Mouse (Mus musculus): ENCODE measurements around the gene Armc8.

Gene Armc8

DNA sequence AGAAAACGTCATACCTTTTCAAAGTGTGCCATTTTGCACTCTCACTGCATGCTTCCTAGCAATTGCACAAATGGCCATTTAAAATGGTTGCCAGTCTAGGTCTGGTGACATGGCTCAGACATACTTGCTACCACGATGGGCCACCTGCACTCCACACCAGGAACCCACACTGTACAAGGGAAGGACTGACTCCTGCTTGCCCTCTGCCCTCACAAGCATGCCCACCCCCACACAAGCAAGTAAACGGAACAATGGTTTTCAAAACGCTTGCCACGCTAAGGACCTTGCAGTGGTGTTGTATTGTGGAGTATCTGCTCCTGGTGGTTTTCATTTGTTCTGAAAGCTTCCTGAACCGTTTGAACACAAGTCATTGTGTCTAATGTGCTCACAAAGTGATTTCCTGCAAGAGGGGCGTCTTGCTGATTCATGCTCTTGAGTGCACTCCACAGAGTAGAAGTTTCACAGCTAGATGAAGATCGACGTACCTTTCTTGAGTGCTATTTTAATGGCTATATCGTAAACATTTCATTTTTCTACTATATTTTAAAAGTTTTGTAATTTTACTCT, 76.0 kb downstream of the Armc8 start:
- no peak for DNase-seq

DNA sequence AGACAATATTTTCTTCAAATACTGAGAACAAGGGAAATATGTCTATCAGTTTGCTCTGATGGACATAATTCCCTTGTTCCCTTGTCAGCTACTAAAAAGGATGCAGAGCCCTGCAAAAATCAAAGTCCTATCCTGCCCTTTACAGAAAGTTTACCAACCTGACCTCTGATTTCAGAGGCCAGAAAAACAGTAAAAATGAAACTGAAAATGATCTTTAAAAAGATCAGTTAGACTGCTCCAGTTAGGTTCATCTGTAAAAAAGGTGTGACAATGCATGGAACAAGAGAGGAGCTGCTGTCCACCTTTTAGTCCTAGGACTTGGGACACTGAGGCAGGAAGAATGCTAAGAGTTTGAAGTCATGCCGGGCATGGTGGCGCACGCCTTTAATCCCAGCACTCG, 77.6 kb downstream of the Armc8 start:
- DNase-seq = no peak

DNA sequence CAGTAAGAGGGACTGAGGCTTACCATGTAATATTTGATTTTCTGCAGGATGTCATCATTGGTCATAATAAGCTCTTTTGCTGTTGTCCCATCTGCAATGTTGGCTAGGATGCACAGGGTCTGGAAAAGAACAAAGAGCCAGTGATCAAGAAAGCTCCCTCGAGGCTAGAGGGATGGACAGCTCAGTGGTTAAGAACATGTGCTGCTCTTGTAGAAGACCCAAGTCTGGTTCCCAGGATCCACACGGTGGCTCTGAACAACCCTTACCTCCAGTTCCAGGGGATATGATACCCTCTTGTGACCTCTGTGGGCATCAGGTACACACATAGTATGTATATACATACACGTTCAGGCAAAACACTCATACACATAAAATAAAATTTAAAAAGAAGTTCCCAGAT, 80.9 kb downstream of the Armc8 start:
- no peak for DNase-seq

DNA sequence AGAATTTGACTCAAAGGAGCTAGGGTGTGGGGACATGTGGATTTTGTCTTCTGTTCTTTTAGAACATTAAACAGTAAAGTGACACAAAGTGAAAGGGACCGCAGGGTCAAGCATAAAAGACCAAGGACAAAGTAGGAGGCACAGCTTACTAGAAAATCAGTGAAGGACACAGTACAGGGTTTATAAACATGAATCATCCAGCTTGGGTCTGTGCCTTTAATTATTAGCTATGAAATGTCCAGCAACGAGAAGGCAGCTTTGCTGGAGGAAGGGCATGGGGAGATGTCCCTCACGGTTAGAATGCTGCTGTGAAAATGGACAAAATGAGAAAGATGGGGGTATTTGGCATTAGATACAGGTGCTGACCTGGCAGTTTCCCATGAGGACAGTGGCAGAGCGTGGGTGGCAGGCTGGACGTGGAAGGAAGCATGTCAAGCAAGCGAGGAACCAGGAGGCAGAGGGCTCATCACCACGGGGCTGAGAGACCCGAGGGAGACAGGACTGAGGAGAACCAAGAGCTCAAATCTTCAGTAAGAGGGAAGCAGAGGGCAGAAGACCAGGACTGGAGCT, 81.5 kb downstream of the Armc8 start:
- DNase-seq = no peak

DNA sequence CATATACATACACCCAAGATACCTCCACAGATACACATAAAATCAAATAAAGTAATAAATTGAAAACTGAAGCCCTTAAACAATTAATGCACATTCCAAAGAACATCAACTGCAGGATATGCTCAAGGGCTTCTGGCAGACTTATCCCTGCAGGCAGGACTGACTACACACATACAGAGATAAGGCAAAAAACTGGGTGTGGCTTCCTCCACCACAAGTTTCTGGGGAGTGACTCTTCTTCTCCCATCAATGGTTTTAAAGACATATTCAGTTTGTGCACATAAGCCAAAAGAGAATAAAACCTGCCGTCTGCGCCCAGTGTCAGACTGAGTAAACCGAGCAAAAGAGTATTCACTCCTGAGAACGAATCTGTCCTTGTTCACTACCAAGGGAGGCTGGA, 83.6 kb downstream of the Armc8 start:
- no peak for DNase-seq

DNA sequence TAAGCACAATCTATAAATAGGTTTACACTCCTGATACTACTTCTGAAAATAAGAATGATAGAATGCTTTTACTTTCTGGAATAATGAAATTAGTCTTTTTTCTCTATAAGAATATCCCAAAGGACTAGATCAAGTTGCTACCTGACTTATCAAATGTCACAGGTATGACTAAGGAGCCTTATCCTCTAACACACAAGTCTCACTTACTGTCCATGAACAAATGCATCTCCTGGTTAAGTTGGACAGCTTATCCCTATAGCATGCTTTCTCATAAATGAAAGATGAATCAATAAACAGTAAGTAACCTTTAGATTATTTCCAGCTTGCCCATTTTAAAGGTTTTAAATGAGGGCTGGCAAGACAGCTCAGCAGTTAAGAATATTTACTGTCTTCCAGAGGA, 84.1 kb downstream of the Armc8 start:
- DNase-seq = no peak

DNA sequence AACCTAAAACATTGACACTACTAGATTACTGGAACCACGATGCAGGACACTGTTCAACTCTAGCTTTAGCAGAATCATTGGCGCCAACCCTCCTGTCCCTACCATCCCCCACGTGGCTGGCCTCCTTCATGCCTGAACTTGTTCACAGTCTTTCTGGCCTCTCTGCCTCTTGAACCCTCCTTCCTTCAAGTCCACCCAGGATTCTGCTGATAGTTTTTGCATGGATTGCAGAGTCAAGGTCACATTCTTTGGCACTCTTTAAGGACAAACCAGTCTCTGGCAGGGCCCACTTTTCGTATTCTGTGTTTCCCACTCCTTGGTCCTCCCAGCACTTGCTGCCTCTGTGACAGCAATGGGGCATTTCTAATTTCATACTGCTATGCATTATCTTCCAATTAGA, 85.5 kb downstream of the Armc8 start:
- DNase-seq = no peak

DNA sequence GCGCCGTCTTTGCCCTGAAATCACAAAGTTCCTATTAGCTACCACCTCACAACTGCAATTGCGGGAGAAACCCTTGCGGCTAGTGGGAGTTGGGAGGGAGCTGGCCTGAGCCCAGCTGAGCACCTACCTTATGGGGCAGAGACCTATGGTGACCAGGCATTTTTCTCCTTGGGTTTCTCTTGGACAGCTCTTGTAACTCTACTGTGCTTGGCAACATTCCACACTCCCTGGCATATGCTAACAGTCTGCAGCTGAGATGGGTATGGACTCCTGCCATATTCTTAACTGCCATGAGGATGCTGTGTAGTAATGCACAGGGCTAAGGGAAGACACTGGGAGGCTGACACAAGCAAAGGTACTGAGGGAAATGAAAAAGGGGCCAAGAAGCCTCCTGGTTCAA, 87.9 kb downstream of the Armc8 start:
- DNase-seq = peak; percentile 77

DNA sequence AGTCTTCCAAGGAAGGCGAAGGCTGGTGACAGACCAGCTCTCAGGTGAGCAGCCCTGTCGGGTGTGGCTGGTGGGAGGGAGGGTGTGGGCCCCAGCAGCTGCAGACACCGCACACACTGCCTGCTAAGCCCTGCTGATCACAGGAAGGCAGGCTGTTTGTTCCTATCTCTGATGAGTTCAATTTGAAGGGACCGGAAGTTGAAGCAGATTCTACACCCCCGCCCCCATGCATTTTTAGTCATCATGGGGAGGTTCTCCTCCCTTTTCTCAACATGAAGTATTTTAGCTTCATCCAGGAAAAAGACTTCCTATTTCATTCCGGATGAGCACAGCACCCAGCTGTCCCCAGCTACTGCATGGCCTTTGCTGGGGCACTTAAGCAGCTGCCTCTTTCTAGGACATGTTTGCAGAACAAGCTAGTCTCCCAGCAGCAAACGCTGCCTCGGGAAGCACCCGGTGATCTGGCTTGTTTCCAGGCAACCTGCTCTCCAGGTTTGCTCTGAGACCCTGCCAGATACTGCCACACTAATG, 89.5 kb downstream of the Armc8 start:
- DNase-seq = peak; percentile 47

DNA sequence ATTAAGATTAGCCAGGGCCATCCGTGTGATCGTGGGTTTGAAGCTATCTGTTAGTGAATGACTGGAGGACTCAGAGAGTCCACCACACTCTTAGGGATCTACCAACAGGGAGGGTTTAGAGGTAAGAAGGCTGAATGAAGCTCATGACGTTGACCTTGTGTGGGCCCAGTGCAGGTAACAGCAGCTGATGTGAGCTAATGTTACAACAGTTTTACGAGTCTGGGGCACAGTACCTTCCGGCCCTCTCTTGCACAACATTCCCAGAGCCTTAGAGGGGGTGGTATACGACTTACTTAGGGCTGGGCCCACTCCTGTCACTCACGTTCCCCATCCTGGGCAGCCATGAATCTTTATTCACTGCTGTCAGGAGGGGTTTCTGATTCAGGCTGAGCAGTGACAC, 97.4 kb downstream of the Armc8 start:
- no peak for DNase-seq

DNA sequence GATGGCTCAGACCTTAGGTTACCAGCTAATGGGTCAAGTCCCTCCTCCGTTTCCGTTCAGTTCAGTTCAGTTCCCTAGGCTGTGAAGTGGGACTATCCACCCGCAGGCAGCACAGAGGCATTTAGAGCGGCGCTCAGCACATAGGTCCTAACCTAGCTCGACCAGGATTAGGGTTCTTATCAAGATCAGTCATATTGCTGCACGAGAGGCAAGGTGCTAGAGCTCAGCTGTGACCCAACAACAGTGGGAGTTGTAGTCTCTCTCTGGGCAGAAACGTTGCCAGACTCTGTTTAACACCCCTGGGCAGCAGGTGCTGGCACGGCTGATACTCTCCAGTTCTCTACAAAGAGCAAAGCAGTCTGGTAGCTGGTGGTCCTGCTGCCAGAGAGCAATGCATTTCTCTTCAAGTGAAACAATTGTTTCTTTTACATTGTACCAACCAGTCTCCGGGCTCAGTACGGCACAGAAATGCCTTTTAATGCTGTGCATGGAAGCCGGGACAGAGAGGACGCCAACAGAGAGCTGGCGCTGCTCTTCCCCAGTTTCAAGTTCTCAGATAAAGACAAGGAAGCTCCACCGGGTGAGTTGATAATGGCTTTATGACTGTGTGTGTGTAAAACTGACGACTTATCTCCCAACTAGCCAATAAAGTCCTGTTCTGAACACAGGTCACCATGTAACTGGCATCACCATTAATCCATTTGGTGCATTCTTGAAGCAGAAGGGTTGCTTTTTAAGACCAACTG, 98.2 kb downstream of the Armc8 start:
- no peak for DNase-seq

DNA sequence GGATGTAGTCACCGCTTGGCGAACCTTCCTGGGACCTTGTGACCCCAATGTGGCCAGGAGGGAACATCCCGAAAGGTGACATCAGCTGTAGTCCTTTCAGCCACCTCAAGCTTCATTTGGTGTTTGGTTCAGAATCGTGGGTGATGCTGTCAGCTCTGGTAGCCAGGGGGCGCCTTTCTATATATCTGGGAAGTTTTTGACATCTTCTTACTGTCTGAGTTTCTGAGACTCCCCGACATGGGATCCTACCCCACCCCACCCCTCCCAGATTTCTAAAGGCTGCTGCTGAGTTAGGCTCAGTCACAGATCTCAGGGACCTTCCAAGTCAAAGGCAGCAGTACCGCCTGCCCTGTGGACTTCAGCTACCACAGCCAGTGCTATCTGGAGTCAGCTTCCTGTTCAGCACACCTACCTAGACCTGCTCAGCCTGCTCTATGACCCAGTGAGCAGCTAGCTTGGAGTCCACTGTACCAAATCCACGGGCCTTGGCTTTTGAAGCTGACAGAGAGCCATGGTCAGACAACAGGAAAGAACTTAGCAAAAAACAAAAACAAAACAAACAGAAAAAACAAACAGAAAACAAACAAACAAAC, 98.9 kb downstream of the Armc8 start:
- no peak for DNase-seq

DNA sequence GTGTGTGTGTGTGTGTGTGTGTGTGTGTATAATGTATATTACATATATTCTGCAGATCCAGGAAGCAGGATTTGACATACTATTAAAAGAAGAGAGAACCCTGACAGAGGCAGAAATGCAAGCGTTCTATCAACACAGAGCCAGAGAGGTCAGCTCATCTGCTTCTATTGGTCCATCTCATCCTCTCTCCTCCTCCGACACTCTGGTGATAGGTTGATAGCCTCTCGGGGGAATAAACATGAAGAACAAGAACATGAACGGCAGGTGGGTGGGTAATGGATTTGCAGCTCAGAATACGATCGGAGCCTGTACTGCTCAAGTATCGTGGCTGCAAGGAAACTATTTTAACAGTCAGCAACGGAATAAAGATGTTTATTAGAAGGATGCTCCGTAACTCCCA, 100.1 kb downstream of the Armc8 start:
- DNase-seq = no peak

DNA sequence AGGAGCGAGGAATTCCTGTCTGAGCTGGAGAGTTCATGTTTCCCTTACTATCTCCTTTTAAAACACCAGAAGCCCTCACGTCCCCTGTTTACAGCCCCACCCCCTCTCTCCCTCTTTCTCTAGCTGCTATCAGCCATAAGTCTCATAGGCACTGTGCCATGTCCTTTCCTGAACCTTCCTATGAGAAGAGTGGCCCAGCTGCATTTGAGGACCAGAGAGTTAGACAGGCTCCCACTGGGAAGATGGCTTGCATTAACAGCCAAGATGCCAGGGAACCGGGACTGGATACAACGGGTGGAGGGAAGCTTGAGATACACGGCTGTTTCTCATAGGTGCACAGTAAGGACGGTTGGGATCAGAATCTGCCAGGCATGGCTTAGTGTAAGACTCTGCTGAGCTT, 103.8 kb downstream of the Armc8 start:
- no peak for DNase-seq

DNA sequence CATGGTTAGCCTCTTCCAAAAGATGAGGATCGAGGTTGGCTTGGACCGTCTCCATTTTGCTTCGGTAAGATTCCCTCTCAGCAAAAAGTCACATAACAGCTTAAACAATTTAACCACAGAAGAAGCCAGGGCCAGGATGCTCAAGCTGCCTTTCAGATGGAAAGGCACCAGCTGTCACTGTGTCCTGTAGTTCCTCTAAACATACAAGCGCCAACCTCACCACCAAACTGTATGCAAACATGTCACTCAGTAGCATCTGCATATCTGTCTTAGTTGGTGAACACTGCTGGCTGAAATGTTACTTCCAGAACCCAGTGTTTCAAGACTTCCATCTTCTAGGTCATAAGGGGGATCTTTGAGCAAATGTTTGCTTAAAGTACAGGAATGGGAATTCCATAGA, 109.0 kb downstream of the Armc8 start:
- DNase-seq = no peak

DNA sequence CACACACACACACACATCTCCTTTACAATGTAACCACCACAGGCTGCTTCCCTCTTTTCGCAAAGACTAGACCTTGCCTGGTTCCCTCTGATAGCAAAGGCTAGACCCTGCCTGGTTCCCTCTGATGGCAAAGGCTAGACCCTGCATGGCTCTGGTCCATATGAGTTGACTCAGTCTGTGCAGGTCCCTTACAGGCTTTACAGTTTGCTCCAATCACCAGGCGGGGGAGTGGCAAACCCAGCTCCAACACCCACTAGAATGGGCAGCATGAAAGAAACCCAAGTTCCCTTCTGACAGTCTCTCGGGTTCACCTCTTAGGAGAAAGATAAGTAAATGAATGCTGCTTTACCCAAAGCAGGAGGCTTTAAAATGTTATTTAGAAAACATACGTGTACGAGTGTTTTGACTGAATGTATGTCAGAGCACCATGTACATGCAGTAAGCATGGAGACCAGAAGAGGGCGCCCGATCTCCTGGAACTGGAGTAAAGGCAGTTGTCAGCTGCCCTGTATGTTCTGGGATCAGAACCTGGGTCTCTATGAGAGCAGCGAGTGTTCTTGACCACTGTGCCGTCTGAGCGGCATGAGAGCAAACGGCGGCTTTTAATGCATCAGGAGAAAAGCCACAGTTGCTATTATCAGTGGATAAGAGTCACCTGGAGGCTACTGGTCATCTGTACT, 110.0 kb downstream of the Armc8 start:
- DNase-seq = peak; percentile 42

DNA sequence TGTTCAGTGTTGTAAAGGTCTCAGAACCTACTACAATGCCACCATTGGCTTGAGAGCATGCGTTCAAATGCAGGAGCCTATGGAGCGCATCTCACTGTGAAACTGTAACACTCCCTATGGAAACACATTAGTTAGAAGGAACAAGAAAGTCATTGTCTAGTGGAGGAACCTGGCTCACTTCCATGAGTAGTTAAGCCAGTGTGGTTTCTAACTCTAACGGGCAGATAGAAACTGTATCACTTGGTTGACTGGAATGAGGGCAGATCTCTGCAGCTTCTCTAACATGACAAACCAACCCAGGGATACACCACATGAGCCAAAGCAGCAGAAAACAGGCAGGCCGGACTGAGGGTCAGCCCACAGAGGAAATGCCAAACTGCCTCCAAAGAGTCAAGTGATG, 114.5 kb downstream of the Armc8 start:
- no peak for DNase-seq

DNA sequence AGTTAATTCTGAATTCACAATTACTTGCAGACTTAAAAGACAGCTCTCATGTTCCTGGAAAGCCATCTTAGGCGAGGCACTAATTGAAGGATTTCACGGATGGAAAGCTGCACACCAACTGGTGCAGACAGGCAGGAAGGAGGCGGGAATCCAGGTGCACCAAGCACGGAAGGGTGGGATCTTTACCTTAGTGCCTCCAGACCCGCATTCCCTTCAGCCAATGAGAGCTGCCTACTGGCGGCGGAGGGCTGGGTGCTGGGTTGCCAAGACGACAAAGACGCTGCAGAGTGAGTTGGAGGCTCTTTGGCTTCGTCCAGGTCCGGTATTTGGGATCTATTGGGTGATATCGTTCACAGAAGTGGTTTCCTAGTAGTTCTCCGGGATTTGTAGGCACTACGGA, 117.5 kb downstream of the Armc8 start, which contains the start of gene Nme9:
Gene Nme9 (plus strand): TSS at position 315 of the 400 bp plus-strand sequence.
- DNase-seq = no peak

DNA sequence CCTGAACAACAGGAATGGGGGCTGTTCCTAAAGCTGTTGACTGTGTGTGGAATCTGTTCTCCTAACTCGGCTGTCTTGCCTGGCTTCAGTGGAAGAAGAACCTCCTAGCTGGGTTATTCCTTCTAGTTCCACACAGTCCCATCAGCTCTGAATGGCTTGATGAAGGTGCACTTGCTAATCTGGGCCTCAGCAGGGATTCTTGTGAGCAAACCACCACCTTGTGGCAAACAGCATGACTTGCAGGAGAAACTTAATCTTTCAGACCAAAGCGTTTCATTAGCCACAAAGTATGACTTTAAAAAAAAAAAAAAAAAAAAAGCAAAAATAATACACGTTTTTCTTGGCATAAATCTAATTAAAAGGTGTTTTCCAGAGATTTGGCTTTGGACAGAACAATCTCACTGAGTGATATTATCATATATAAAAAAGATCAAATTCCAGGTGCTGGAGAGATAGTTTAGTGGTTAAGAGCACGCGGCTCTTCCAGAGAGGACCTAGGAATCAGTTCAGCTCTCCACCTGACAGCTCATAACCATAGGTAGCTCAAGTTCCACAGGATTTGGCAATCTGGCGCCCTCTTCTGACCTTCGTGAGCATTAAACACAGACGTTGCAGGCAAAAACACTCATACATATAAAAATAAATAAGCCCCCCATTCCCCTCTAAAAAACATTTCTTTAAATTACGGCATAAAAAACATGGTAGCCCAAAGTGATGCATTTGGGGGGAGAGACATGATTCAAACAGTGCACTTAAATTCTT, 118.6 kb downstream of the Armc8 start:
- DNase-seq = no peak

DNA sequence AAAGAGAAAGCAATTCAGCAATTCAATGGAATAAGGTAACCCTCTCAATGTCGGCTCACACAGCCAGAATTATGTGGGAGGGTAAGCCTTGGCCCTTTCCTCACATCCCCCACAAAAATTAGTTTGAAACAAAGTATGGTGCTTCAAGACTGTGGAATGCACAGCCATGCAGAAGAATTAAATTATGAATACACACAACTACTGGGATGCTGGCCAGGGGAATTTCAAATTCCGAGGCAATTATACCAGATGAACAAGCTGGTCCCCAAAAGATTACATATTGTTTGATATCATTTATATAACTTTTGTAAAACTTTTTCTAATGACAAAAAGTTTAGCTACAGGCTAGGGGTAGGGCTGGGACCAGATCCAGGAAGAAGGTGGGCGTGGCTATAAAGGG, 121.4 kb downstream of the Armc8 start:
- DNase-seq = no peak

DNA sequence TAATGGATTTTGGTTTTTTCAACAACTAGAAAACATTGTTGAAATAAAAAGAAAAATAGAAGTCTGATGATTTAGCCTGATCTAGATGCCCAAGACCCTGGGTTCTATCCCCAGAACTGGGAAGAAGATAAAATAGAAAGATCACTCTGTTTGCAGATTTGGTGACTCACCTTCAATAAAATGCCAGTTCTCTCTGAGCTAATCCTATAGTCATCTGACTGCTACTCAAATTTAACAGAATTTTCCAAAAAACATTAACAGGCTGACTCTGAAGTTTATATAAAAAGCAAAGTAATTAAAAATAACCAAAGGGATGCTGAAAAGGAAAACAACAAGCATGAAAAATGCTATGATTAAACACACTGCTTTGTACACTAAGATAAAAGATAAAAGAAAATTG, 122.4 kb downstream of the Armc8 start:
- DNase-seq = no peak

DNA sequence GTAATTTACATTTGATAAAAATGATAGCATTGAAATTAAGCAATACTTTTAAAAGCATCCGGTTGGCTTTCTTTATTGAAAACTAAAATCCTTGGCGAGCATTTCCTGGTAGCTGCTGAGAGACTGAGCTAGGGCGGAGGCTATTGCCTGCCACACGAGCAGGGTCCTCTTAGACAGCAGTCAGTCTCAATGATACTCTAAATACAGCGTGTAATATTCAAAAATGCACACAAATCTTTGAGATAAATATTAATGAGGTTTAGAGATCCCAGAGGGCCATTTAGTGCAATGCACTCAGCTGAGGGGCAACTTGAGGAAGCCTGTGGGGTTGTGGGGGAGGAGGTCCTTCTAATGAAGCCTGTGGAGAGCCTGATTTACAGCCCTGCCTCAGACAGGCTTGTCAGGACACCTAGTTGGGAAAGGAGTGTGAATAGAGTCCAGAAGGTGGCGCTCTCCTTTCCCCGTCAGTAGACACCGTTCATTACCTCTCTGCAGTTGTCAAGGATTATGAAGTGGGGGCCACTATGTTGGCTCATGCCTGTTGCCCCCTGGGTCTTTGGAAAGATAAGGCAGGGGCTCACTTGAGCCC, 124.0 kb downstream of the Armc8 start:
- DNase-seq = no peak
